Mouse (Mus musculus) MEL (cell line): Measurements from ENCODE around the gene 1700012P22Rik. TPM values are rescaled to one million over a fixed set of nuclear protein-coding genes. Genes with fewer than 3 reads are reported as not detected.

ENCODE experiments used
- DNase-seq: peaks from one replicate; pipeline ENCODE4 v3.0.0; 2011; ENCODE audit warnings: low read depth, low spot score
- H3K27ac ChIP-seq: 2 replicates; pipeline ENCODE4 v1.5.1; 2012; ENCODE audit warnings: low read depth, mild to moderate bottlenecking, control low read depth, low read length, moderate library complexity; ENCODE audit not compliant: control insufficient read depth
- H3K27me3 ChIP-seq, 2 experiments: fragments of 150-350 bp in 1 of 2; sonication (generic) in 1 of 2; 2 replicates each; pipeline ENCODE4 v1.6.1; 2012; ENCODE audit warnings: low read length in 2 of 2, mild to moderate bottlenecking in 2 of 2, improper control_type of control experiment in 1 of 2, moderate library complexity in 1 of 2; ENCODE audit not compliant: insufficient read depth in 2 of 2, control insufficient read depth in 1 of 2
- H3K36me3 ChIP-seq, 2 experiments: 2 replicates each; pipeline ENCODE4 v1.6.1; 2012 to 2014; ENCODE audit warnings: low read length in 2 of 2, improper control_type of control experiment in 1 of 2, inconsistent platforms in 1 of 2, mild to moderate bottlenecking in 1 of 2; ENCODE audit not compliant: insufficient read depth in 2 of 2, control insufficient read depth in 1 of 2
- H3K4me1 ChIP-seq, 2 experiments: fragments of 150-350 bp in 1 of 2; sonication (generic) in 1 of 2; 2 replicates each; pipeline ENCODE4 v1.6.1; 2012; ENCODE audit warnings: low read length in 2 of 2, improper control_type of control experiment in 1 of 2, mild to moderate bottlenecking in 1 of 2; ENCODE audit not compliant: insufficient read depth in 2 of 2, control insufficient read depth in 1 of 2
- H3K4me3 ChIP-seq, 2 experiments: fragments of 150-350 bp in 1 of 2; sonication (generic) in 1 of 2; 2 replicates each; pipeline ENCODE4 v1.5.1; 2012; ENCODE audit warnings: low read depth in 2 of 2, low read length in 2 of 2, mild to moderate bottlenecking in 2 of 2, moderate library complexity in 2 of 2, control low read depth in 1 of 2, improper control_type of control experiment in 1 of 2; ENCODE audit not compliant: control insufficient read depth in 1 of 2, insufficient read depth in 1 of 2
- H3K79me2 ChIP-seq: 2 replicates; pipeline ENCODE4 v1.6.1; 2012; ENCODE audit warnings: mild to moderate bottlenecking, low read length, moderate library complexity; ENCODE audit not compliant: control insufficient read depth, poor library complexity, insufficient read depth
- H3K9ac ChIP-seq: 2 replicates; pipeline ENCODE4 v1.6.1; 2012; ENCODE audit warnings: low read depth, mild to moderate bottlenecking, control low read depth, low read length, moderate library complexity; ENCODE audit not compliant: control insufficient read depth, poor library complexity, severe bottlenecking
- H3K9me3 ChIP-seq: fragments of 150-350 bp; sonication (generic); replicated peaks from 2 replicates; pipeline ENCODE4 v1.6.1; 2012; ENCODE audit warnings: mild to moderate bottlenecking, low read length, improper control_type of control experiment, moderate library complexity; ENCODE audit not compliant: insufficient read depth
- CHD1 ChIP-seq: IDR thresholded peaks from 2 replicates; pipeline ENCODE4 v1.6.1; 2012; ENCODE audit warnings: low read depth, mild to moderate bottlenecking, inconsistent platforms, low read length, improper control_type of control experiment
- E2F4 ChIP-seq: IDR thresholded peaks from 2 replicates; pipeline ENCODE4 v1.6.1; 2011; ENCODE audit warnings: low read depth, low read length, improper control_type of control experiment, borderline replicate concordance
- MAFK ChIP-seq: IDR thresholded peaks from 2 replicates; pipeline ENCODE4 v1.6.1; 2011; ENCODE audit warnings: low read depth, mild to moderate bottlenecking, low read length, improper control_type of control experiment, borderline replicate concordance
- MAZ ChIP-seq: IDR thresholded peaks from 2 replicates; pipeline ENCODE4 v1.6.1; 2012; ENCODE audit warnings: low read depth, mild to moderate bottlenecking, inconsistent platforms, low read length, improper control_type of control experiment
- POLR2AphosphoS2 ChIP-seq: IDR thresholded peaks from 2 replicates; pipeline ENCODE4 v1.6.1; 2011; ENCODE audit warnings: low read length, improper control_type of control experiment
- POLR2AphosphoS5 ChIP-seq: IDR thresholded peaks from 2 replicates; pipeline ENCODE4 v1.6.1; 2012; ENCODE audit warnings: low read depth, borderline replicate concordance, mild to moderate bottlenecking, inconsistent platforms, low read length, moderate library complexity, mixed read lengths
- RCOR1 ChIP-seq: IDR thresholded peaks from 2 replicates; pipeline ENCODE4 v1.6.1; 2012; ENCODE audit warnings: low read depth, mild to moderate bottlenecking, inconsistent platforms, low read length, improper control_type of control experiment
- SMC3 ChIP-seq: IDR thresholded peaks from 2 replicates; pipeline ENCODE4 v1.6.1; 2011; ENCODE audit warnings: low read depth, low read length, improper control_type of control experiment
- USF1 ChIP-seq: IDR thresholded peaks from 2 replicates; pipeline ENCODE4 v1.6.1; 2014; ENCODE audit warnings: low read depth, mild to moderate bottlenecking, inconsistent platforms, low read length, improper control_type of control experiment, moderate library complexity
- USF2 ChIP-seq, 2 experiments: IDR thresholded peaks; 2 replicates each; pipeline ENCODE4 v1.6.1; 2011 to 2012; ENCODE audit warnings: improper control_type of control experiment in 2 of 2, low read length in 2 of 2, borderline replicate concordance in 1 of 2, inconsistent platforms in 1 of 2, low read depth in 1 of 2, mild to moderate bottlenecking in 1 of 2; ENCODE audit not compliant: insufficient read depth in 1 of 2
- ZC3H11A ChIP-seq: IDR thresholded peaks from 2 replicates; pipeline ENCODE4 v1.6.1; 2012; ENCODE audit warnings: low read depth, mild to moderate bottlenecking, inconsistent platforms, low read length, improper control_type of control experiment
- ZNF384 ChIP-seq: IDR thresholded peaks from 2 replicates; pipeline ENCODE4 v1.6.1; 2012; ENCODE audit warnings: low read depth, mild to moderate bottlenecking, inconsistent platforms, low read length, improper control_type of control experiment
- polyA plus RNA-seq, 2 experiments: library from polyadenylated mRNA; stranded (reverse) in 1 of 2; unstranded in 1 of 2; fragments of >175 nt in 1 of 2; fragments of >200 nt in 1 of 2; gene quantifications; 2 replicates each; pipeline versions ENCODE4 v1.2.1 to v1.2.4; 2012; ENCODE audit warnings: low replicate concordance in 2 of 2, low read depth in 1 of 2; ENCODE audit not compliant: insufficient read length in 2 of 2, insufficient read depth in 1 of 2, missing spikeins in 1 of 2
- total RNA-seq: library from RNA; depleted of rRNA; stranded (reverse); fragments of 300-350 nt; gene quantifications from 2 replicates; pipeline ENCODE4 v1.2.3, GENCODE M21; 2012; rRNA removed

1700012P22Rik gene
- total and polyA plus RNA-seq, 3 experiments: not detected

DNA sequence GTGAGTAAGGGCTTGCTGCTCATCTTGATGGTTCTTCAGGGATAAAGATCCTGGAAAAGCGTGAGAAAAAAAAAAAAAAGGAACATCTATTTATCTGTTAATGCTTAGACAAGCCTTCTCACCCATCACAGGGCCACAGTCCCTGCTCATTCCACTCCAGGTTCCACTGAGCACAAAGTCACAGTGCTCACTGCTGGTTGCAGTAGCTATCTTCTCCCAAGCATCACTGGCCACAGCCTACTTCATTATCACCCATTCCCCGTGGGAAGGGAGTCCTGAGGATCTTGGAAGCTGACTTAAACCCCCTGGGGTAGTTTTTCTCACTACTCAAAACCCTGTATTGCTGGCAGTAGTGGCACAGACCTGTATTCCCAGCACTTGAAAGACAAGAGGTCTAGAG, 60.7 kb downstream of the 1700012P22Rik start, which contains the start of gene Pramef20:
Pramef20 (minus strand) TSS at position 23 of the 400 bp plus-strand sequence.
- H3K36me3 ChIP-seq: no peaks in the 10 kb centered on the region
- no peak for DNase-seq
- TF ChIP-seq SMC3 (no peak), RCOR1 (no peak), POLR2AphosphoS2 (no peak), USF1 (no peak), MAZ (no peak), E2F4 (no peak), POLR2AphosphoS5 (no peak), ZNF384 (no peak), ZC3H11A (no peak), MAFK (no peak), USF2 (IDR thresholded peaks at IDR 0.05; ENCODE audit: borderline replicate concordance in 1 of 2, insufficient read depth in 1 of 2, low read depth in 1 of 2, low read length in 2 of 2) (no peak), CHD1 (no peak)

More for the DNA sequence above, 60.7 kb downstream of the 1700012P22Rik start, which contains the start of gene Pramef20:
- Histone ChIP-seq H3K9me3 (no peaks in the 10 kb centered on the region), H3K79me2 (no peaks in the 10 kb centered on the region), H3K4me1 (no peaks in the 10 kb centered on the region), H3K27ac (no peak within 1 kb of the TSS), H3K4me3 (no peak within 1 kb of the TSS), H3K9ac (no peak within 1 kb of the TSS), H3K27me3 (no peaks in the 10 kb centered on the region)

Other genes with a start within 250 kb of the 1700012P22Rik start
- not detected in 2 replicates for gene Oog2, start 248.1 kb downstream of the 1700012P22Rik start, total RNA-seq
- not detected for gene Oog2, start 248.1 kb downstream of the 1700012P22Rik start, polyA plus RNA-seq
- not detected in 2 replicates for gene C87977, start 225.5 kb downstream of the 1700012P22Rik start, total RNA-seq
- gene C87977, start 225.5 kb downstream of the 1700012P22Rik start, polyA plus RNA-seq: not detected
- not detected in 2 replicates for gene Pramel5, start 158.3 kb downstream of the 1700012P22Rik start, total RNA-seq
- gene Pramel5, start 158.3 kb downstream of the 1700012P22Rik start, polyA plus RNA-seq: under 1 TPM in 1 of 2 experiments, not detected in 1; 0.35 TPM
- not detected in 2 replicates for gene Gm13128, start 108.5 kb downstream of the 1700012P22Rik start, total RNA-seq
- not detected for gene Gm13128, start 108.5 kb downstream of the 1700012P22Rik start, polyA plus RNA-seq
- not detected in 2 replicates for gene Gm13119, start 80.8 kb downstream of the 1700012P22Rik start, total RNA-seq
- gene Gm13119, start 80.8 kb downstream of the 1700012P22Rik start, polyA plus RNA-seq: not detected
- gene Pramef20, start 60.8 kb downstream of the 1700012P22Rik start, total RNA-seq: not detected in 2 replicates
- gene Pramef20, start 60.8 kb downstream of the 1700012P22Rik start, polyA plus RNA-seq: not detected
- not detected in 2 replicates for gene Pramef12, start 30.3 kb downstream of the 1700012P22Rik start, total RNA-seq
- not detected for gene Pramef12, start 30.3 kb downstream of the 1700012P22Rik start, polyA plus RNA-seq
- not detected in 2 replicates for gene Gm9944, start 14.5 kb upstream of the 1700012P22Rik start, total RNA-seq
- not detected for gene Gm9944, start 14.5 kb upstream of the 1700012P22Rik start, polyA plus RNA-seq
- gene Aadacl3, start 25.0 kb upstream of the 1700012P22Rik start, total RNA-seq: not detected in 2 replicates
- gene Aadacl3, start 25.0 kb upstream of the 1700012P22Rik start, polyA plus RNA-seq: not detected
- not detected in 2 replicates for gene 9430007A20Rik, start 81.0 kb upstream of the 1700012P22Rik start, total RNA-seq
- gene 9430007A20Rik, start 81.0 kb upstream of the 1700012P22Rik start, polyA plus RNA-seq: not detected
- not detected in 2 replicates for gene Gm13124, start 126.4 kb upstream of the 1700012P22Rik start, total RNA-seq
- gene Gm13124, start 126.4 kb upstream of the 1700012P22Rik start, polyA plus RNA-seq: not detected
- not detected in 2 replicates for gene Aadacl4, start 174.9 kb upstream of the 1700012P22Rik start, total RNA-seq
- not detected for gene Aadacl4, start 174.9 kb upstream of the 1700012P22Rik start, polyA plus RNA-seq
- not detected in 2 replicates for gene Gm436, start 247.6 kb upstream of the 1700012P22Rik start, total RNA-seq
- not detected for gene Gm436, start 247.6 kb upstream of the 1700012P22Rik start, polyA plus RNA-seq